Mouse (Mus musculus) spleen, postnatal 0 days (tissue): ENCODE results near the gene Sptbn2. TPM values are rescaled to one million over a fixed set of nuclear protein-coding genes. Genes with fewer than 3 reads are reported as not detected.

Source experiments
- polyA plus RNA-seq: library from polyadenylated mRNA; unstranded; fragments of >200 nt; fragmentation: Nextera tagmentation; extraction: Ambion mirVana; gene quantifications from 2 replicates; pipeline ENCODE4 v1.2.1, GENCODE M21; 2015

The Sptbn2 gene
- 0.12 and 0.44 TPM in 2 replicates for polyA plus RNA-seq

DNA sequence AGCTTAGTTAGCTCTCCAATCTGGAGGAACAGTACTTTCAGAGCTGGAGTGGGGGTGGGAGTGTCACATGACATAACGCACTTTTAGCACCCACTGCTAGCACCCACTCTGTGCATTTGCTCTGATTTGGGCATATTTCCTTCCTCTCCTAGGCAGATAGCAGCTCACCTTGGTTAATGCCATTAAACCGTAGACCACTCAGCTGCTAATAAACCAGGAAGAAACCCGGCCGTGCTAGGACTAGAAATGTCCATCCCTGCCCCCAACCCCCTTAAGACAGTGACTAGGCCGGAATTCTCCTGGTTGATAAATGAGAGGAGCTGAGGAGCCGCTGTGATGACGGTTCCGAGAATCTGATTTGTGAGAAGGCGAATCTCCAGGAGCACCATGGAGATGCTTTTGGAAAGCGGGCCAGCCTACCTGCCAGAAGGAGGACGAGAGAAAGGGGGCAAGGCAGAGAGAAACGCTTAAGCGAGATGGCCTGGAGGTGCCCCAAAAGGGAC is at the start of gene Sptbn2:
Gene Sptbn2, plus strand, starts transcription at position 70 of the 503 bp plus-strand sequence.

DNA sequence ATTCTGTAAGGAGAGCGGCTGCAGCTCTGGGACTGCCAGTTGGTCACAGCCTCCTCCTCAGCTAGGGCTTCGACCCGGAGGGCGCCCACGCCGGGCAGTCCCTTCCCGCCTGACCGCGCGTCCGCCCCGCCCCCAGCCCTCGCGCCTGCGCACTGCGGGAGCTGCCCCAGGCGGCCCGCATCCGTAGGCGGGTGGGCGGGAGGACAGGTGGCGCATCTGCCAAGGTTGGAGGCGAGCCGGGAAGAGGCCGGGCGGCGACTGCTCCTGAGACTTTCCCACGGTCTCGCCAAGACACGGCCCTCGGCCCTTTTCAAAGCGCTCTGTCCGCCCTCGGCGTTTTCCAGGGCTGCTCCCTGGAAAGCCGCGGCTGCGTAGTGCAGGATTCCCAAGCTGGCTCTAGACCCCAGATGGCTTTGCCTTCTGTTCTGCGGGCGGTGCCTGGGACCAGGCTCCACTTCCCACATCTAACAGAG is 12.7 kb upstream of the Sptbn2 start, which contains the start of gene Gm960:
Gene Gm960, minus strand, starts transcription at position 464 of the 473 bp plus-strand sequence.

DNA sequence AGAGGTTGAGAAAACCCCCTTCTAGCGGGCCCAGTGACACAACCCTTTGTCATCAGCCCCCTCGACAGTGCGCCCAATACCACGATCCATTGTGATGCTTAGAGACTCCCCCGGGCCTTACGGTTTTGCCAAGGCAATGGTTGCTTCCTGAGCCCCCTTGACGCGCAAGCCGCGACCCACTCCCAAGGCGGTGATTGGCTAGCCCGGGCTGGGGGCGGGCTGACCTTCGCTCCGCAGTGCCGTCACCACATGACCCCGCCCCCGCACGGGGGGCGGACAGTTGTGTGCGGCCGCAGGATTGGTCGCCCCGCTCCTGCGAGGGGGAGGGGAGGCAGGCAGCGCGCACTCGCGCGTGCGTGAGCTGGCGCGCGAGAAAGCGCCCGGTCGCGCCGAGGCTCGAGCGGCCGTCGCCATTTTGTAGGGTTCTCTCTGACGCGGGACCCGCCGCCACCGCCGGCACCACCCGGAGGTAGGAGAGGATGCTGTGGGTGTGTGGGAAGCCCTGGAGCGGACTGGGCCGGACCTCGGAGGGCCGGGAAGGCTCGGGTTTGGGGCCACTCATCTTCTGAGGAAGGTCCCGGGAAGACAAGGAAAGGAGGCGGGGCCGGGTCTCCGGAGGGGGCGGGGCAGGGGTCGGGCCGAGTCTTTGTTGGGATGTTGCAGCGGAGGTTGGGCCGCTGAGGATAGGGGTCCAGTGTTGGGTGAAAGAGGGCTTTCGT is 45.4 kb downstream of the Sptbn2 start, which contains the start of gene Rbm4b:
Gene Rbm4b, plus strand, starts transcription at position 305 of the 719 bp plus-strand sequence.

DNA sequence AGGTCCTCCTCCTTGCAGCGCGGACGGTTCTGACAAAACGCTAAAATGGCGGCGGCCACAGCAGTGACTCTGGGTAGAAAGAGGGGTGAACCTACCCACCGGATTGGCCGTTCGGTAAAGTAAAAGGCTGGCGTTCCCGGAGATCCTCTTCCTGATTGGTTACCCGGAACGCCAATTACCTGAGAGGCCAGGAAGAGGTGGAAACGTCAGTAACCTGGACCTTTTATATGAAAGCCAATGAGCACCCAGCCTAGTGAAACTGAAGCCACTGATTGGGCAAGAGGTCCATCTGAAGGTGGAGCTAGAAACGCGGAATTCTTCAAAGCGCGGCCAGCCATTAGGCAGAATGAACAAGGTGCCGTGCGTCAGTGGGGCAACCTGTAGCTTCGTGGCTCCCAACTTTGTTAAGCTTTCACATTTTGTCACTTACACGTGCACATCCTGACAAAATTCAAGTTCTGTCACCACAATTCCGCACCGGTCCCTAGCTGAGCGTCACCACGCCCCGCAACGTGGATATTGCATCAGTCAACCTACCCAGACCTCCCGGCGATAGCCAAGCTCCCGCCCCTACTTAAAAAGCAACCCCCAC is 83.0 kb downstream of the Sptbn2 start, which contains the start of gene Rbm4:
Gene Rbm4, minus strand, starts transcription at position 71 of the 592 bp plus-strand sequence.

Other genes with a start within 250 kb of the Sptbn2 start
- gene Syt12, start 233.7 kb upstream of the Sptbn2 start, polyA plus RNA-seq, result 0.05 TPM in 1 of 2 replicates, not detected in the other
- gene 2010003K11Rik, start 212.6 kb upstream of the Sptbn2 start, polyA plus RNA-seq, result not detected in 2 replicates
- 17.9 and 18.0 TPM in 2 replicates for gene Pcx, start 200.7 kb upstream of the Sptbn2 start, polyA plus RNA-seq
- gene Lrfn4, start 95.5 kb upstream of the Sptbn2 start, polyA plus RNA-seq, result 0.70 and 0.93 TPM in 2 replicates
- 30.4 and 31.4 TPM in 2 replicates for gene Rce1, start 85.5 kb upstream of the Sptbn2 start, polyA plus RNA-seq
- gene Gm960, start 12.5 kb upstream of the Sptbn2 start, polyA plus RNA-seq, result 1.4 and 1.7 TPM in 2 replicates
- gene Rbm4b, start 45.3 kb downstream of the Sptbn2 start, polyA plus RNA-seq, result 24.7 and 27.6 TPM in 2 replicates
- 18.2 and 21.2 TPM in 2 replicates for gene Rbm4, start 82.7 kb downstream of the Sptbn2 start, polyA plus RNA-seq
- gene Gm21992, start 100.4 kb downstream of the Sptbn2 start, polyA plus RNA-seq, result 15.6 and 16.1 TPM in 2 replicates
- 32.0 and 37.2 TPM in 2 replicates for gene Rbm14, start 100.5 kb downstream of the Sptbn2 start, polyA plus RNA-seq
- gene Ccs, start 128.2 kb downstream of the Sptbn2 start, polyA plus RNA-seq, result 42.7 TPM in 2 replicates
- not detected in 2 replicates for gene Ccdc87, start 128.2 kb downstream of the Sptbn2 start, polyA plus RNA-seq
- gene Ctsf, start 144.0 kb downstream of the Sptbn2 start, polyA plus RNA-seq, result 56.0 and 61.5 TPM in 2 replicates
- 1.1 and 1.2 TPM in 2 replicates for gene Actn3, start 166.7 kb downstream of the Sptbn2 start, polyA plus RNA-seq
- 13.3 and 14.1 TPM in 2 replicates for gene Zdhhc24, start 167.5 kb downstream of the Sptbn2 start, polyA plus RNA-seq
- 1.1 and 1.3 TPM in 2 replicates for gene Bbs1, start 195.5 kb downstream of the Sptbn2 start, polyA plus RNA-seq
- gene Dpp3, start 217.1 kb downstream of the Sptbn2 start, polyA plus RNA-seq, result 39.0 and 42.5 TPM in 2 replicates
- 0.23 and 0.37 TPM in 2 replicates for gene Peli3, start 232.0 kb downstream of the Sptbn2 start, polyA plus RNA-seq